Mouse (Mus musculus): ENCODE measurements around the gene Fbln2. TPM values are rescaled to one million over a fixed set of nuclear protein-coding genes. Genes with fewer than 3 reads are reported as not detected.

The Fbln2 gene
- total RNA-seq, 4 experiments from 2014 or later, result 8.8 to 24.6 (median 14.7) TPM

- DNase-seq, result no peak
These were observed 19.3 kb upstream of the Fbln2 start for GRCm38 (mm10) chr6:91192851-91193545.

- no peak for DNase-seq
These were observed 13.8 kb upstream of the Fbln2 start for GRCm38 (mm10) chr6:91198456-91198855.

GRCm38 (mm10) chr6:91200429-91201188, 11.6 kb upstream of the Fbln2 start:
- no peak for DNase-seq

- DNase-seq, result no peak
These were observed 10.3 kb upstream of the Fbln2 start for GRCm38 (mm10) chr6:91201881-91202341.

- no peak for DNase-seq
These were observed 9.7 kb upstream of the Fbln2 start for GRCm38 (mm10) chr6:91202571-91202970.

- no peak for DNase-seq
These were observed 6.9 kb upstream of the Fbln2 start for GRCm38 (mm10) chr6:91205346-91205745.

GRCm38 (mm10) chr6:91205791-91206190, 6.5 kb upstream of the Fbln2 start:
- peak; percentile 42 for DNase-seq

GRCm38 (mm10) chr6:91207491-91207890, 4.8 kb upstream of the Fbln2 start:
- peak; percentile 16 for DNase-seq

GRCm38 (mm10) chr6:91209780-91210179, 2.5 kb upstream of the Fbln2 start:
- no peak for DNase-seq

- no peak for DNase-seq
These were observed 1.4 kb upstream of the Fbln2 start for GRCm38 (mm10) chr6:91210852-91211251.

GRCm38 (mm10) chr6:91212571-91212970, 316 bp downstream of the Fbln2 start:
- no peak for DNase-seq

- DNase-seq, result no peak
These were observed 1.3 kb downstream of the Fbln2 start for GRCm38 (mm10) chr6:91213287-91214218.

- no peak for DNase-seq
These were observed 3.2 kb downstream of the Fbln2 start for GRCm38 (mm10) chr6:91215454-91215853.

GRCm38 (mm10) chr6:91218445-91218844, 6.2 kb downstream of the Fbln2 start:
- no peak for DNase-seq

GRCm38 (mm10) chr6:91218871-91219270, 6.6 kb downstream of the Fbln2 start:
- no peak for DNase-seq

GRCm38 (mm10) chr6:91220062-91220461, 7.8 kb downstream of the Fbln2 start:
- no peak for DNase-seq

GRCm38 (mm10) chr6:91221094-91221493, 8.8 kb downstream of the Fbln2 start:
- no peak for DNase-seq

GRCm38 (mm10) chr6:91222694-91223346, 10.6 kb downstream of the Fbln2 start:
- DNase-seq, result no peak

GRCm38 (mm10) chr6:91224939-91225338, 12.7 kb downstream of the Fbln2 start:
- no peak for DNase-seq

GRCm38 (mm10) chr6:91225346-91225745, 13.1 kb downstream of the Fbln2 start:
- no peak for DNase-seq

GRCm38 (mm10) chr6:91226058-91226457, 13.8 kb downstream of the Fbln2 start:
- DNase-seq, result no peak

- DNase-seq, result no peak
These were observed 16.7 kb downstream of the Fbln2 start for GRCm38 (mm10) chr6:91228980-91229379.

Data from adrenal gland, adult 8-10 months (tissue).